Mouse (Mus musculus) liver, embryonic 11.5 days (tissue): Measurements from ENCODE around the gene Dennd1b. TPM values are rescaled to one million over a fixed set of nuclear protein-coding genes. Genes with fewer than 3 reads are reported as not detected.

Experiments
- ATAC-seq: fragments of 200-750 bp; cut with Nextera tagmentation; replicated peaks from 2 replicates; pipeline ENCODE4 v1.8.0; 2017; ENCODE audit warnings: moderate number of reproducible peaks, mild to moderate bottlenecking, moderate TSS enrichment, moderate library complexity; ENCODE audit not compliant: low FRiP score
- DNase-seq: peaks from one replicate; pipeline ENCODE4 v3.0.0-alpha.2; 2017; ENCODE audit warnings: low spot score
- H3K27ac ChIP-seq: fragments of 300-500 bp; sonication (generic); 2 replicates; pipeline ENCODE4 v1.5.1; 2014; ENCODE audit warnings: mild to moderate bottlenecking, low read depth, low read length, control low read depth
- H3K27me3 ChIP-seq: fragments of 300-500 bp; sonication (generic); replicated peaks from 2 replicates; pipeline ENCODE4 v1.6.1; 2014; ENCODE audit warnings: low read length, mixed read lengths; ENCODE audit not compliant: control insufficient read depth, insufficient read depth
- H3K36me3 ChIP-seq: fragments of 300-500 bp; sonication (generic); 2 replicates; pipeline ENCODE4 v1.6.1; 2014; ENCODE audit warnings: mild to moderate bottlenecking, low read length, moderate library complexity, mixed read lengths; ENCODE audit not compliant: control insufficient read depth, insufficient read depth
- H3K4me1 ChIP-seq: fragments of 300-500 bp; sonication (generic); replicated peaks from 2 replicates; pipeline ENCODE4 v1.6.1; 2014; ENCODE audit warnings: low read length, mixed read lengths; ENCODE audit not compliant: control insufficient read depth, insufficient read depth
- H3K4me2 ChIP-seq: fragments of 300-500 bp; sonication (generic); 2 replicates; pipeline ENCODE4 v1.6.1; 2014; ENCODE audit warnings: mild to moderate bottlenecking, control low read depth, moderate library complexity
- H3K4me3 ChIP-seq: fragments of 300-500 bp; sonication (generic); 2 replicates; pipeline ENCODE4 v1.5.1; 2014; ENCODE audit warnings: low read depth, low read length, control low read depth
- H3K9ac ChIP-seq: fragments of 300-500 bp; sonication (generic); 2 replicates; pipeline ENCODE4 v1.6.1; 2014; ENCODE audit warnings: low read depth, low read length, control low read depth
- H3K9me3 ChIP-seq: fragments of 300-500 bp; sonication (generic); 2 replicates; pipeline ENCODE4 v1.6.1; 2016; ENCODE audit warnings: low read length, inconsistent platforms, mixed read lengths; ENCODE audit not compliant: control insufficient read depth
- WGBS: fragments of 180-500 bp; shearing (Covaris S2); extraction: QIAGEN DNeasy Blood & Tissue Kit; methylation state at CpG from one replicate; pipeline ENCODE4 v1.1.7; 2014; 5-methylcytosine and 5-hydroxymethylcytosine counted together
- polyA plus RNA-seq: library from polyadenylated mRNA; unstranded; fragments of >200 nt; fragmentation: Nextera tagmentation; extraction: Ambion mirVana; gene quantifications from 2 replicates; pipeline ENCODE4 v1.2.1, GENCODE M21; 2014

Gene Dennd1b
- polyA plus RNA-seq, 1 experiment from 2014 or later, result 8.0 TPM

DNA sequence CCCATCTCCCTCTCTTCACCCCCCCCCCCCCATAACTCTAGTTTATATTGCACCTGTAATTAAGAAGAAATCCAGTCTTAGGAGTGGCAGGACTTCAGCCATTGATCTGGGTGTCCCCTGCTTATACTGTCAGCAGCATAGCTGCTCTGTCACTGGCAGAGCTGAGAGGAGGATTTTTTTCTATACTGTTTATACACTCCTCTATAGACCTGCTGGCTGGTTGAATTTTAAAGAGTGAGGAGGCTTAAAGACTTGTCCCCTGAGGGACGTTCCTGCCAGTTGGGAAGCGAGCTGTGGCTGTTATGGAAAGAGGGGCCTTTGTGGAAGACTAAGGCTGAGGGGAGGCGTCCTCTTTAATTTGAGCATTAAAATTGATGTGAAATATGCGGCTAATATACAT is 74.8 kb downstream of the Dennd1b start:
- WGBS, result 71% methylated on average over 4 of the region's 4 CpGs
- H3K4me1 ChIP-seq, result no peaks in the 10 kb centered on the region
- H3K4me3 ChIP-seq, result no peak overlapping the region
- H3K4me2 ChIP-seq, result no peak overlapping the region
- ATAC-seq (no peak), DNase-seq (no peak)
- H3K9me3 ChIP-seq, result no peaks in the 10 kb centered on the region
- H3K36me3 ChIP-seq, result no peaks in the 10 kb centered on the region
- H3K27ac ChIP-seq, result no peak overlapping the region
- no peak overlapping the region for H3K9ac ChIP-seq
- H3K27me3 ChIP-seq, result no peaks in the 10 kb centered on the region

DNA sequence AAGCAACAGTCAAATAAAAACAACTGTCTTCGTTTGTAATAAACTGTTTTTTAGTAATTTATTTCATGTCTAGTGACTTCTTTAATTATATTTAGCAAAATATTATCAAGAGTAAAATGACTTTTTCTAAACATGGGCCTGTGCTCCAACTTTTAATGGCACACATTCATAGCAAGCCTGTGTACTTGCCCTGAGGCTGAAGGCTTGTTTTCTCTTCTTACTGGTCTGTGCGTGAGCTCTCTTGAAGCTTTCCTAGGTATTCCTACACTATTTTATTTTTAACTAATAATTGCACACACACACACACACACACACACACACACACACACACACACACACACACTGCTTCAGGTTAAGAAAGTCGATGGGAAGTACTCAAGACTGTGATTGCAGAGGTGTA is 75.4 kb downstream of the Dennd1b start:
- WGBS, result 75% methylated on average over 3 of the region's 3 CpGs
- no peak overlapping the region for H3K9ac ChIP-seq
- no peak overlapping the region for H3K27ac ChIP-seq
- H3K4me1 ChIP-seq, result no peaks in the 10 kb centered on the region
- no peaks in the 10 kb centered on the region for H3K36me3 ChIP-seq
- no peak overlapping the region for H3K4me3 ChIP-seq
- ATAC-seq, result no peak
- no peak for DNase-seq
- H3K27me3 ChIP-seq, result no peaks in the 10 kb centered on the region
- H3K4me2 ChIP-seq, result no peak overlapping the region
- H3K9me3 ChIP-seq, result no peaks in the 10 kb centered on the region

DNA sequence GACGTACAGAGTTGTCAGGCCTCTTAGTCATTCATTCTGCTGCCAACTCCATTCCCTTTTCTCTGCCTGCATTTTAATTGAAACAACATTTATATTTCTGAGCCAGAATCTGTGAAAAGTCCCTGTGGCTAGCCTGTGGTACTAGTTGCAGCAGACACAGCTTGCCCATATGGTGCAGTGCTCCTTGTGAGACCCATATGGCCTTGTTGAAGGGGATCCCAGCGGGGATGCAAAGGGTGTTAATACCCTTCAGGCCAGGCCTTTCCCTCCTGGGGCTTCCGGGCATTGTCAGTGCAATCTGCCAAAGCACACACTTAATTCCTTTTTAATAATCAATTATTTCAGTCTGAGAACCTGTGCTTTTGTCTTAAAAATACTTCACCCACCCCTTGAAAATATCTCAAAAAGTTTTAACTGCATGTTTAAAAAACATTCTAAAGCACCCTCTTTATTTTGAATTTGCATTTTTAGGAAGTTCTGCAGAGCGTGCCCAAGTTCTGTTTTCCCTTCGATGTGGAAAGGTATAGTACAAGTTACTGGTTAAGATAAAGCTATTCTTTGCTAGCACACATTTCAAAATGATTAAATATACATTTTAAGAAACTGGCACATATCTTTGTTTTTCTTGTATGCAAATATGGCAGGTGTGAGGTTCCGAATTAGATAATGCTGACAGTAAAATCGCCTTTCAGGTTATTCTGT is 76.4 kb downstream of the Dennd1b start:
- no peaks in the 10 kb centered on the region for H3K27me3 ChIP-seq
- no peak overlapping the region for H3K9ac ChIP-seq
- no peak for ATAC-seq
- 69% methylated on average over 7 of the region's 7 CpGs for WGBS
- no peaks in the 10 kb centered on the region for H3K4me1 ChIP-seq
- H3K4me3 ChIP-seq, result no peak overlapping the region
- no peaks in the 10 kb centered on the region for H3K36me3 ChIP-seq
- H3K27ac ChIP-seq, result no peak overlapping the region
- no peaks in the 10 kb centered on the region for H3K9me3 ChIP-seq
- no peak overlapping the region for H3K4me2 ChIP-seq
- DNase-seq, result no peak

DNA sequence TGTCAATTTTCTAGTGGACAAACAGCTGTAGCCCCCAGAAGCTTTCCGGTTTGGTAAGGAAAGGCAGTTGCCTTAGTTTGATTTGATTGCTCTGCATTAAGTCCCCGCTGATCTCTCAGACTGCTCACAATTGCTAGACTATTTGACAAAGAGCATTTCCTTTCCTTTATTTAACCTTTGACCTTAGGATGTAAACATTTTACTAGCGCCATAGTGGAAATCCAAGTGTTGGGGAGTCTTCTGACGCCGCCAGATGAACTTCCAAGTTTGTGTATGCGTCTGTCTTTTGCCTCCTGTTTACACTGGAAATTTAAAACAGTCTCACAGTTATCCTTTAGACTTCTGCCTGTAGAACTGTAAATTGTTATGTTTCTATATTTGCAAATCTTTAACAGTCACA is 85.8 kb downstream of the Dennd1b start:
- H3K4me3 ChIP-seq, result no peak overlapping the region
- no peak overlapping the region for H3K9ac ChIP-seq
- 58% methylated on average over 6 of the region's 6 CpGs for WGBS
- no peaks in the 10 kb centered on the region for H3K27me3 ChIP-seq
- DNase-seq, result no peak
- no peak overlapping the region for H3K4me2 ChIP-seq
- H3K4me1 ChIP-seq, result no peaks in the 10 kb centered on the region
- H3K9me3 ChIP-seq, result no peaks in the 10 kb centered on the region
- no peak overlapping the region for H3K27ac ChIP-seq
- no peaks in the 10 kb centered on the region for H3K36me3 ChIP-seq
- ATAC-seq, result no peak

DNA sequence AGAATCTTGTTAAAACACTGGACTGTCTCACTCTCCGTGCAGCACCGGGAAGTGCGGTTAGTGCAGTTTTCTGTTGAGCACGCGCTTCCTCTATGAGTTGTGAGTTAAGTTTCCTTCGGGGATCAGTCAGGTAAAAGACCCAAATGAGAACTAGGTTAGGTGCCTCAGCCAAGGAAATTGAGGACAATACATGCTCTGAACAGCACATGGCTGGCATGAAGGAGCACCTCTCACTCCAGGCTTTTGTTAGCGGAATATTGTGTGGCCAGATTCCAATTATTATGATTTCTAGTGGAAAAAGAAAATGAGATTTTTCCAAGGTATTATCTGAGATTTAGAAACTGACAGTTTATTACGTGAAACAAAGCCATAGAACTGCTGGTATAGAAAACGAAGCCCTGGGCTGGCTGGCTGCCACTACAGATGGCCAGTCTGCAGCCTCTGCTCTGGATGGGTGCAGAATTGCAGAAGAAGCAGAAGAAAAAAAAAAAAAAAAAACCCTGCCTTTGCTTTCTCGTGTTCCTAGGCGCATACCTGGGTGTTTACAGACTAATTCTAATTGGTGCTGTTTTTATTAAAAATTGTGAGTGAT is 86.7 kb downstream of the Dennd1b start:
- H3K4me3 ChIP-seq, result no peak overlapping the region
- H3K36me3 ChIP-seq, result no peaks in the 10 kb centered on the region
- no peak overlapping the region for H3K27ac ChIP-seq
- no peaks in the 10 kb centered on the region for H3K4me1 ChIP-seq
- ATAC-seq (no peak), DNase-seq (no peak)
- WGBS, result 84% methylated on average over 11 of the region's 11 CpGs
- no peak overlapping the region for H3K9ac ChIP-seq
- no peak overlapping the region for H3K4me2 ChIP-seq
- H3K27me3 ChIP-seq, result no peaks in the 10 kb centered on the region
- no peaks in the 10 kb centered on the region for H3K9me3 ChIP-seq

DNA sequence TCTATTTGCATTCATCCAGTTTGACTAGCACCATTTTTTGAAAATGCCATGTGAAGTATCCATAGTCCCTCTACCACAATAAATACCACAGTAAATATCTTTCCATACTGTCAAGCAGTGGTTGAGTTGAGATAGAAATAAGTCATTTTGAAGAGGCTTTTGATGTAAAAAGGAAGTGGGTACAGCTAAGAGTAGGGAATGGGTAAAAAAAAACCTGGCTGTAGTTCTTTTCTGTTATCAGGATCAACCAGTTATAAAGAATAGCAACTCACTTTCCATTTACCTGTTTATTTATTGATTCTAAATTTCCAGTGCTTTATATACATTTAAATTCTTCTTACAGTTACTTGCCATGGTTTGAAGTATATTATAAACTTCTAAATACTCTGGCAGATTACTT is 89.8 kb downstream of the Dennd1b start:
- Histone ChIP-seq H3K4me2 (no peak overlapping the region), H3K9ac (no peak overlapping the region), H3K9me3 (no peaks in the 10 kb centered on the region), H3K4me3 (no peak overlapping the region), H3K27me3 (no peaks in the 10 kb centered on the region), H3K4me1 (no peaks in the 10 kb centered on the region), H3K27ac (no peak overlapping the region), H3K36me3 (no peaks in the 10 kb centered on the region)
- DNase-seq (no peak), ATAC-seq (no peak)

DNA sequence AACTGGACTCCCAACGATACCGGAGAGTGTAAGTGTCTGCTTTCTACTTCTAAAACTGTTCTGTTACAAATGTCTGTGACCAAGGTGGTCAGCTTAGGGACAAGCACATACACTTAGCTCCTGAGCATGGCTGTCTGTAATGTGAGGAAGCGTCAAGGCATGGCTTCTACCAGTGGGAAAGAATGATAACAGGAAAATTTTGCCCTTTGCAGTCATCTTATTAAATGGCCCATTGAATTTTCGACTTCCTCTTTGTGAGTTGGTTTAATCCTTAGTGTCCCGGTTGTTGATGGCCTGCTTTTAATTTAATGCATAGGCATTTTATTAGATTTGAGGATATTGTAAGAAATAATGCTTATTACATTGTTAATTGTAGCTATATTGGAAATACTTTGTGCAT is 97.1 kb downstream of the Dennd1b start:
- H3K9me3 ChIP-seq, result no peaks in the 10 kb centered on the region
- H3K4me3 ChIP-seq, result no peak overlapping the region
- no peaks in the 10 kb centered on the region for H3K27me3 ChIP-seq
- no peak for ATAC-seq
- no peak for DNase-seq
- no peaks in the 10 kb centered on the region for H3K4me1 ChIP-seq
- H3K27ac ChIP-seq, result no peak overlapping the region
- WGBS, result 90% methylated on average over 5 of the region's 5 CpGs
- no peaks in the 10 kb centered on the region for H3K36me3 ChIP-seq
- H3K4me2 ChIP-seq, result no peak overlapping the region
- H3K9ac ChIP-seq, result no peak overlapping the region

DNA sequence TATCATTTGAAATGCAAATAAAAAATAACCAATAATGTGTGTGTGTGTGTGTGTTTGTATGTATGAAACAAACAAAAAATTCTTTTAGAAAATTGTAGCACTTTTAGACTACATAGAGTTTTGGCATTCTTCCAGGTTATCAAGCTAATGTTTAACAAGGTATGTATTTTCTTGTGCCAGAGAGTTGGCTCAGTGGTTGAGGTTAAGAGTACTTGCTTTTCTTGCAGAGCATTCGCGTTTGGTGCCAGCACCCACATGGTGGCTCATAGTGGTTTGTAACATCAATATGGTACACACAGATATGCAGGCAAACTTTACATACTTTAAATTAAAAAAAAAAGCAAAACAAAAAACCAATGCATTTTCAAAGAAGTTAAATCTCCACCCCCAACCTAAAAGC is 101.5 kb downstream of the Dennd1b start:
- H3K4me3 ChIP-seq, result no peak overlapping the region
- no peaks in the 10 kb centered on the region for H3K4me1 ChIP-seq
- no peak overlapping the region for H3K27ac ChIP-seq
- H3K27me3 ChIP-seq, result no peaks in the 10 kb centered on the region
- H3K36me3 ChIP-seq, result no peaks in the 10 kb centered on the region
- DNase-seq, result no peak
- H3K9me3 ChIP-seq, result no peaks in the 10 kb centered on the region
- H3K9ac ChIP-seq, result no peak overlapping the region
- no peak for ATAC-seq
- 83% methylated on average over 2 of the region's 2 CpGs for WGBS
- no peak overlapping the region for H3K4me2 ChIP-seq

DNA sequence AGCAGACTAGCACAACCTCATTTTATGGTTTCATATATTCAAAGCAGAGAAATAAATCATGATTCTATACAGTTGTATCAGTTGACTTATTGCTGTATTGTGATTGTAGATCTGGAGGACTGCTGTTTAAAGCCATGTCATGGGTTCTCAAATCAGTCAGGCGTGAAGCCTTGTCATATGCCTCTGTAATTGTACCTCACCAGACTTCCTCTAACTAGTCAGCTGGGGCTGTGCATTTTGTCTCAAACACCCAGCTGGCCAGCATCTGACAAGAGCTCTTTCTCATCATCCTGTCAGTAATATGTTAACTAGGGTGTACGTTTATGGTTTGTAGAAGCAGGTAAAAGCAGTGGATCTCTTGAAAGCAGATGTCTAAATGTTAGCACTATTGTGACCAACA is 104.0 kb downstream of the Dennd1b start:
- WGBS, result 55% methylated on average over 2 of the region's 2 CpGs

More for the DNA sequence above, 104.0 kb downstream of the Dennd1b start:
- no peak overlapping the region for H3K9ac ChIP-seq
- ATAC-seq (no peak), DNase-seq (no peak)
- H3K4me1 ChIP-seq, result no peaks in the 10 kb centered on the region
- H3K36me3 ChIP-seq, result no peaks in the 10 kb centered on the region
- no peak overlapping the region for H3K4me2 ChIP-seq
- H3K27ac ChIP-seq, result no peak overlapping the region
- H3K27me3 ChIP-seq, result no peaks in the 10 kb centered on the region
- H3K4me3 ChIP-seq, result no peak overlapping the region
- no peaks in the 10 kb centered on the region for H3K9me3 ChIP-seq
